Mouse (Mus musculus) lung, embryonic 16.5 days (tissue): ENCODE measurements around the gene Slc25a34. TPM values are rescaled to one million over a fixed set of nuclear protein-coding genes. Genes with fewer than 3 reads are reported as not detected.

Source experiments
- ATAC-seq: fragments of 200-750 bp; cut with Nextera tagmentation; 2 replicates; pipeline ENCODE4 v1.8.0; 2017; ENCODE audit warnings: low read depth, mild to moderate bottlenecking, moderate library complexity
- H3K27ac ChIP-seq: fragments of 300-500 bp; sonication (generic); 2 replicates; pipeline ENCODE4 v1.5.1; 2014; ENCODE audit warnings: mild to moderate bottlenecking, control low read depth, low read length
- H3K27me3 ChIP-seq: fragments of 300-500 bp; sonication (generic); 2 replicates; pipeline ENCODE4 v1.6.1; 2014; ENCODE audit warnings: low read depth, low read length, mixed read lengths; ENCODE audit not compliant: control insufficient read depth, insufficient read depth
- H3K36me3 ChIP-seq: fragments of 300-500 bp; sonication (generic); 2 replicates; pipeline ENCODE4 v1.6.1; 2014; ENCODE audit warnings: low read length; ENCODE audit not compliant: control insufficient read depth, insufficient read depth
- H3K4me1 ChIP-seq: fragments of 300-500 bp; sonication (generic); replicated peaks from 2 replicates; pipeline ENCODE4 v1.6.1; 2014; ENCODE audit warnings: low read length, mixed read lengths; ENCODE audit not compliant: control insufficient read depth, insufficient read depth
- H3K4me2 ChIP-seq: fragments of 300-500 bp; sonication (generic); 2 replicates; pipeline ENCODE4 v1.6.1; 2014; ENCODE audit warnings: low read depth, low read length, control low read depth
- H3K4me3 ChIP-seq: fragments of 300-500 bp; sonication (generic); 2 replicates; pipeline ENCODE4 v1.5.1; 2014; ENCODE audit warnings: mild to moderate bottlenecking, low read length, control low read depth
- H3K9ac ChIP-seq: fragments of 300-500 bp; sonication (generic); 2 replicates; pipeline ENCODE4 v1.6.1; 2014; ENCODE audit warnings: low read length, control low read depth
- H3K9me3 ChIP-seq: fragments of 300-500 bp; sonication (generic); 2 replicates; pipeline ENCODE4 v1.6.1; 2016; ENCODE audit warnings: low read length; ENCODE audit not compliant: control insufficient read depth
- WGBS: fragments of 180-500 bp; shearing (Covaris S2); extraction: QIAGEN DNeasy Blood & Tissue Kit; methylation state at CpG from one replicate; pipeline ENCODE4 v1.1.7; 2014; 5-methylcytosine and 5-hydroxymethylcytosine counted together
- polyA plus RNA-seq: library from polyadenylated mRNA; unstranded; fragments of >200 nt; fragmentation: Nextera tagmentation; extraction: Ambion mirVana; gene quantifications from 2 replicates; pipeline ENCODE4 v1.2.1, GENCODE M21; 2015

The Slc25a34 gene
- polyA plus RNA-seq, 1 experiment from 2014 or later = 0.18 TPM

- Histone ChIP-seq H3K27ac (no peak overlapping the region), H3K9me3 (no peaks in the 10 kb centered on the region), H3K27me3 (no peaks in the 10 kb centered on the region), H3K4me2 (no peak overlapping the region), H3K4me3 (no peak overlapping the region), H3K4me1 (peaks cover 9% of the 10 kb centered on the region; the same call in 1 of the 2 replicates), H3K9ac (no peak overlapping the region), H3K36me3 (peaks cover 11% of the 10 kb centered on the region)
- ATAC-seq = no peak
- 83% methylated on average over 11 of the region's 11 CpGs for WGBS
These were observed 584 bp downstream of the Slc25a34 start for GRCm38 (mm10) chr4:141623037-141623436.

DNA sequence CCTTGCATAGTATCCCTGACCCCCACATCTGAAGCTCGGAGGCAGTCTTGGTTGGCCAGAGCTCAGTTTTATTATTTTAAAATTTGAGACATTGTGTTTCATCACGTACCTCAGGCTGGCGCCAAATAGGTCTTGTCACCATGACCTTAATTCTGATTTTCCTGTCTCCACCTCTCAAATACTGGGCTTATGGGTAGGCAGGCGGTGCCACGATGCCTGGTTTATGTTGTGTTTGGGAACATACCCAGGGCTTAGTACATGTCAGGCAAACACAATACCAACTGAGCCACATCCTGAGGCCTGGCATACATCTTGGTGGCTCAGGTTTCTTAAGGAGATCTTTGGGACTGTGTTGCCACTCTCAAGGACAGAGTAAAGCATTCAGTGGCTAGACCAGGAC is 1.0 kb downstream of the Slc25a34 start:
- no peaks in the 10 kb centered on the region for H3K9me3 ChIP-seq
- no peak overlapping the region for H3K9ac ChIP-seq
- no peaks in the 10 kb centered on the region for H3K27me3 ChIP-seq
- H3K4me3 ChIP-seq = no peak overlapping the region
- peaks cover 8% of the 10 kb centered on the region for H3K36me3 ChIP-seq
- H3K4me1 ChIP-seq = peaks cover 14% of the 10 kb centered on the region
- H3K4me2 ChIP-seq = no peak overlapping the region
- no peak overlapping the region for H3K27ac ChIP-seq
- ATAC-seq = no peak
- WGBS = 70% methylated on average over 5 of the region's 5 CpGs

DNA sequence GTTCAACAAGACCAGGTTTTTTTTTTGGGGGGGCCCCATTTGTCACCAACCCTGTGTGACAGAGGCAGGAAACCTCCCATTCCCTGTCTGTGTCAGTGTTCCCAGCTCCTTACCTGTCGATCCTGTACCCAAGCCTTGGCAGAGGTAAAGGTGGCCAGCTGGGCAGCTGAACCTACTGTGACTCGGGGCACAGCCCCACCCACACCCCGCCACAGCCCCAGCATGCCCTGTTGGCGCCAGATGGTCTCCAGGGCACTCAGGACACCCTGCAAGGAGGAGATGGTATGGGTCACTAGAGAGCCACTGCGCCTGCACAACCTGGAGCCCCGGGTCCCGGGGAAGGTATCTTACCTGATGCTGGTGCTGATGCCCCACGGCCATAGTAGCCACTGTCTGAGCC is 1.5 kb downstream of the Slc25a34 start:
- 70% methylated on average over 8 of the region's 8 CpGs for WGBS
- Histone ChIP-seq H3K9ac (no peak overlapping the region), H3K4me3 (no peak overlapping the region), H3K27ac (no peak overlapping the region), H3K4me1 (peaks cover 18% of the 10 kb centered on the region), H3K27me3 (no peaks in the 10 kb centered on the region), H3K4me2 (no peak overlapping the region), H3K36me3 (peaks cover 5% of the 10 kb centered on the region), H3K9me3 (no peaks in the 10 kb centered on the region)
- ATAC-seq = no peak

- Histone ChIP-seq H3K9ac (no peak overlapping the region), H3K36me3 (peaks cover 5% of the 10 kb centered on the region), H3K4me3 (no peak overlapping the region), H3K4me1 (peaks cover 19% of the 10 kb centered on the region), H3K4me2 (no peak overlapping the region), H3K9me3 (no peaks in the 10 kb centered on the region), H3K27ac (no peak overlapping the region), H3K27me3 (no peaks in the 10 kb centered on the region)
- no peak for ATAC-seq
- WGBS = 84% methylated on average over 8 of the region's 8 CpGs
These were observed 2.3 kb downstream of the Slc25a34 start for GRCm38 (mm10) chr4:141621297-141621696.

DNA sequence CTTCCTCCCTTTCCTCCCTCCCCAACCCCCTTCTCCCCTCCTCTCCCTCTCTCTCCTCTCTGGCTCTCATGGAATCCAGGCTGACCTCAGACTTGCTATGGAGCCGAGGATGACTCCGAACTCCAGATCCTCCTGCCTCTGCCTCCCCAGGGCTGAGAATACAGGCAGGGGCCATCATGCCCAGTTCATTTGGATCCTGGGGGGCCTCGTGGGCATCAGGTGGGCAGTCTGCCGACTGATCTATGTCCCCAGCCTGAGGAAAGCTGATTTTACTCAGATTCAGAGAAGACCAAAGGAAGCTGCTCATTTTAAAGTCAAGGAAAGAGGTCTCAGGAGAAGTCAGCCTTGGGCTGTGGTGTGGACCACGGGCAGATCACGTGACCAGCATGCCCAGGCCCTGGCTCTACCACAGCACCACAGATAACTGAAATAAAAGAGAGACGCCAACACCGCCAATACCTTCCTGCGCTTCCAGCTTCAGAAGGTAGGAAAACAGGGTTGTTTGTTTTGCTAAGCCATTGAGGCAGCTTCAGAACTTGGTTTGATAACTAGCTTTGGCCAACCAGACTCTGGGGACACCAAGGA is 4.2 kb downstream of the Slc25a34 start:
- H3K36me3 ChIP-seq = no peaks in the 10 kb centered on the region
- 81% methylated on average over 9 of the region's 9 CpGs for WGBS
- peak overlapping the region; percentile 5; the same call in 1 of the 2 replicates for H3K9ac ChIP-seq
- ATAC-seq = no peak
- no peaks in the 10 kb centered on the region for H3K9me3 ChIP-seq
- no peak overlapping the region for H3K4me2 ChIP-seq
- H3K27me3 ChIP-seq = no peaks in the 10 kb centered on the region
- H3K4me3 ChIP-seq = no peak overlapping the region
- H3K27ac ChIP-seq = no peak overlapping the region
- H3K4me1 ChIP-seq = peaks cover 17% of the 10 kb centered on the region

DNA sequence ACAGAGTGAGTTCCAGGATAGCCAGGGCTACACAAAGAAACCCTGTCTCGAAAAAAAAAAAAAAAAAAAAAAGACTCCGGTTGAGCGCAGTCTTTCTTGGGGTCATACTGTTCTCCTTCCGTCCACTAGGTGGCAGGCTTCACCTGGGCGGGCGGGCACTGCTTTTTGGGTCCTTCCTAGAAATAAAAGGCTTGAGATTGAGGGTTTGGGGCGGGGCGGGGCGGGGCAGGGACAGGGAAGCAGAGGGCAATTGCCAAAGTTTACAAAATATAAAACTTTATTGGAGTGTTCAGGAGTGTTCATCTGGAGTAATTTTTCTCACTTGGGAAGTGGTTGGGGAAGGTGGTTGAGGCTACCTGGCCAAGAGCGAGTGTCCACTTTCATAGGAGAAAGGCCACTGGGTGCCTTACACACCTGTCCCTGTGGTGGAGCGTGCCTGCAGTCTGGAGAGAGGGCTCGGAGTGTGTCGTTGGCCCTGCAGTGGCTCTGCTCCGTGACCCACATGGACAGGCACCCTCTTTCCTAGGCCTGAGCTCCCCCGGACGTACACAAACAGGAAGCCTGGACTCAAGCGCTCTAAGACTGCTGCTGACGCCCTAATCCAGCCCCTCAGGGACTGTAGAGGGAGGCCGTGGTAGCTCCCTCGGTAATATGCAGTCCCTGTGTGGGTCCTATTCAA is 4.9 kb downstream of the Slc25a34 start, which contains the start of gene Tmem82:
TSS of gene Tmem82 (minus strand) at position 69 of the 679 bp plus-strand sequence.
- peak; percentile 34; the same call in 1 of the 2 replicates for ATAC-seq
- Histone ChIP-seq H3K27ac (no peak within 1 kb of the TSS), H3K4me3 (peak within 1 kb of the TSS; percentile 38), H3K4me1 (peaks cover 17% of the 10 kb centered on the region), H3K4me2 (peak within 1 kb of the TSS; percentile 69), H3K9ac (peak within 1 kb of the TSS; percentile 58), H3K9me3 (no peaks in the 10 kb centered on the region), H3K27me3 (no peaks in the 10 kb centered on the region), H3K36me3 (no peaks in the 10 kb centered on the region)
- 25% methylated on average over 19 of the region's 20 CpGs for WGBS

GRCm38 (mm10) chr4:141617863-141618564 is 5.6 kb downstream of the Slc25a34 start:
- Histone ChIP-seq H3K4me3 (peak overlapping the region; percentile 38), H3K4me2 (peak overlapping the region; percentile 69), H3K9ac (peak overlapping the region; percentile 58), H3K27me3 (no peaks in the 10 kb centered on the region), H3K27ac (no peak overlapping the region), H3K9me3 (no peaks in the 10 kb centered on the region), H3K4me1 (peaks cover 17% of the 10 kb centered on the region), H3K36me3 (no peaks in the 10 kb centered on the region)
- 13% methylated on average over 21 of the region's 22 CpGs for WGBS
- peak; percentile 14; the same call in 1 of the 2 replicates for ATAC-seq

DNA sequence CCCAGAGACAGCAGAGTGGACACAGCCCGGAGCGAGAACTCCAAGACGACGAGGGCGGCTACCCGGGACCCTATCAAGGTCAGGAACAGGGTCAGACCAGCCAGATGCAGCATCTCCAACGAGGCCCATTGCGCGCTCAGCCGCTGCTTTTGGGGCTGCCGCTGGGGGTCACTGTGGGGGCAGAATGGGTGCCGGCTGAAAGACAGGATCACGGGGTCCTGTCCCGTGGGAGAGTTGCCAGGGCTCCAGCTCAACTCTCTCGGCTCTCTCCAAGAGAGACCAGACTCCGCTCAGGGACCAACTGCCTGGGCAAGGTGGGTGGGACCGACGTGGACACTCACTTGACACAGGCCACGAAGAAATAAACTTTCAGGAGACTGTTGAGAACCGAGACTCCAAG is 6.3 kb downstream of the Slc25a34 start:
- ATAC-seq = peak; percentile 56
- H3K36me3 ChIP-seq = no peaks in the 10 kb centered on the region
- no peak overlapping the region for H3K27ac ChIP-seq
- peaks cover 17% of the 10 kb centered on the region for H3K4me1 ChIP-seq
- H3K4me3 ChIP-seq = peak overlapping the region; percentile 38
- WGBS = 6% methylated on average over 20 of the region's 20 CpGs
- no peaks in the 10 kb centered on the region for H3K27me3 ChIP-seq
- peak overlapping the region; percentile 69 for H3K4me2 ChIP-seq
- no peaks in the 10 kb centered on the region for H3K9me3 ChIP-seq
- peak overlapping the region; percentile 58 for H3K9ac ChIP-seq

GRCm38 (mm10) chr4:141616811-141617210 is 6.8 kb downstream of the Slc25a34 start:
- Histone ChIP-seq H3K27ac (no peak overlapping the region), H3K9ac (no peak overlapping the region), H3K36me3 (no peaks in the 10 kb centered on the region), H3K4me3 (no peak overlapping the region), H3K9me3 (no peaks in the 10 kb centered on the region), H3K27me3 (no peaks in the 10 kb centered on the region), H3K4me2 (no peak overlapping the region), H3K4me1 (peaks cover 17% of the 10 kb centered on the region)
- no peak for ATAC-seq
- WGBS = 70% methylated on average over 6 of the region's 6 CpGs
